Mouse (Mus musculus) gastrocnemius, postnatal 25 days (tissue): ENCODE results near the gene H2-Ob. TPM values are rescaled to one million over a fixed set of nuclear protein-coding genes. Genes with fewer than 3 reads are reported as not detected.
"Not testable (repeated sequence)": the region's sequence is repeated elsewhere in the genome, so short reads cannot be mapped to it uniquely, and the experiment has no call there.

Experiments used
- DNase-seq: peaks from one replicate; pipeline ENCODE4 v3.0.0; 2022
- total RNA-seq, 2 experiments: library from RNA; stranded (reverse); gene quantifications; 1 replicate in 1 of 2; 2 replicates in 1 of 2; pipeline ENCODE4 v1.2.3; 2021

H2-Ob gene
- total RNA-seq, 2 experiments from 2014 or later = 0.13 TPM; not detected in 1

- DNase-seq = no peak
These were observed 31.2 kb upstream of the H2-Ob start for GRCm38 (mm10) chr17:34207456-34207855.

GRCm38 (mm10) chr17:34207866-34208265 lies 30.8 kb upstream of the H2-Ob start:
- DNase-seq = no peak

DNA sequence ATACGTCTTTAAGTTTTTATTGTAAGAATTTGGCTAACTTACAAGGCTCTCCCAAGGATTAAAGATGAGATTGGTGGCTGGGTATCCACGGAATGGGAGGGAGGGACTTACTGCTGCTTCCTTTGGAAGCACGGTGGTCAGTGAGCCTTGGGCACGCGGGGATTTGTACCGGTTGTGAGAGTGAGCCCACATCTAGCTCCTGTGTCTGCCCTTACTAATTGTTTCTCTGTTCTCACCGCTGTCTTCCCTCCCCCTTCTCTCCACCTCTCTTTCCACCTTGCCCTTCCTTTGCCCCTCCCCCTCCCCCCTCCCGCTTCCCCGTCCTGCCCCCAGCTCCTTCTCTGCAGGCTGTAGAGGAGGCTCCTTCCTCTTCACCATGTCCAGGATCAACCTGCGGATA lies 30.3 kb upstream of the H2-Ob start:
- no peak for DNase-seq

DNA sequence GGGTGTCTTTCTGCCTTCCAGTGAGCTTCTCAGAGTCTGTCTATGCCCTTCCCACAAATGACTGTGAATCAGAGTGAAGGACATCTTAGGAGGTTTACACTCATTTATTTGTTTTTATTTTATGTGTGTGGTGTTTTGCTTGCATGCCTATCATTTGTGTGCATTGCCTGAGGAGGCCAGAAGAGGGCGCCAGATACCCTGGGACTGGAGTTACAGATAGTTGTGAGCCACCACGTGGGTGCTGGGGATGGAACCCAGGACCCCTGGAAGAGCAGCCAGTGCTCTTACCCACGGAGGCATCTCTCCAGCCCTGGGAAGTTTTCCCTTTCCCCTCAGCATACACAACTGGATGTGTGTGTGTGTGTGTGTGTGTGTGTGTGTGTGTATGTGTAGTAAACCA lies 29.0 kb upstream of the H2-Ob start:
- no peak for DNase-seq

GRCm38 (mm10) chr17:34210599-34210998 lies 28.1 kb upstream of the H2-Ob start:
- DNase-seq = no peak

GRCm38 (mm10) chr17:34211746-34212365 lies 26.8 kb upstream of the H2-Ob start:
- no peak for DNase-seq

DNA sequence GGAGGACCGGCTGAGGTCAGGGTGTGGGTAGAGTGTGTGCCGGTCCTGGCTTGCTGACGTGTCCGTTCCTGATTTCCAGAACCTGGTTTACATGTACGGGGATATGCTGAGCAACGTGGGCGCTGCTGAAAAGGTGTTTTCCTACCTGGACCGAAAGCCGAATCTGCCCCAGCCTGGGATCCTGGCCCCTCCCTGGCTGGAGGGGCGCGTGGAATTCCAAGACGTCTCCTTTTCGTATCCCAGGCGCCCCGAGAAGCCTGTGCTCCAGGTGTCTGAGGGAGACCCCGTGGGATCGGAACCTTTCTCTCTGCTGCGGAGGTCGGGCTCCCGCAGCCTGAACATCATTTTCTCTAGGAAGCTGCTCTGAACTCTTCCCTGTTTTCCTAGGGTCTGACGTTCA lies 24.8 kb upstream of the H2-Ob start:
- no peak for DNase-seq

DNA sequence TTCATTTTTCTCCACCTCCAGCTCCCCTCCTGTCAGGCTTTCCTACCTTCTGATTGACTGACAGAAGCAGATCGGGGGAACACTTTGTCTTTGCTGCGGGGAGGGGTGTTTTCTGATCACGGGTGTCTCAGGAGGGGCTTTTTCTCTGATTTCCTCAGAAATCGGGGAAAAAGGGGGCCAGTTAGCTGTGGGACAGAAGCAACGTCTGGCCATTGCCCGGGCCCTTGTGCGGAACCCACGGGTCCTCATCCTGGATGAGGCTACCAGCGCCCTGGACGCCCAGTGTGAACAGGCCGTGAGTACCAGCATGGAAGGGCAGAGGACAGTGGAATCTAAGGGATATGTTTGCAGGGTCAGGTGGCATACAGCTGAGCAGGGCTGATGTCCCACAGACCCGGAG lies 23.5 kb upstream of the H2-Ob start:
- DNase-seq = no peak

GRCm38 (mm10) chr17:34217216-34217928 lies 21.3 kb upstream of the H2-Ob start:
- no peak for DNase-seq

GRCm38 (mm10) chr17:34217986-34218385 lies 20.7 kb upstream of the H2-Ob start:
- DNase-seq = no peak

DNA sequence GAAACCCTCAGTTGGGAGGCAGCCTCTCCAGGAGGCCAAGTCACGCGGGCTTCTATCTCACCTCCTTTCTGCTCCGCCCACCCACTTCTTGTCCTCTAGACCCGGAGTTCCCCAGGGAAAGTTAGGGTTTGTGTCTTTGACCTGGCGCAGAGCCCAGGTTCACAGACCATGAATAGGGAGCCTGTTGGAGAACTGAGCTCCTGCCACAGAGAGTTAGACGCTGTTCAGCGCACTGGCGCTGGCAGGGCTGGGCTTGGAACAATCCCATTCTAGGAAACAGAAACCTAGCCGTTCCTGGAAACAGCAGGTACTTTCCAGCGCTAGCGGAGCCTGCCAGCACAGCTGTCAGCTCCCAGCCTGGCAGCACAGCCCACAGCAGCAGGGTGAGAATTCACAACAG lies 20.0 kb upstream of the H2-Ob start:
- peak; percentile 72 for DNase-seq

- DNase-seq = not testable (repeated sequence)
These were observed 19.6 kb upstream of the H2-Ob start for GRCm38 (mm10) chr17:34219096-34219495.

DNA sequence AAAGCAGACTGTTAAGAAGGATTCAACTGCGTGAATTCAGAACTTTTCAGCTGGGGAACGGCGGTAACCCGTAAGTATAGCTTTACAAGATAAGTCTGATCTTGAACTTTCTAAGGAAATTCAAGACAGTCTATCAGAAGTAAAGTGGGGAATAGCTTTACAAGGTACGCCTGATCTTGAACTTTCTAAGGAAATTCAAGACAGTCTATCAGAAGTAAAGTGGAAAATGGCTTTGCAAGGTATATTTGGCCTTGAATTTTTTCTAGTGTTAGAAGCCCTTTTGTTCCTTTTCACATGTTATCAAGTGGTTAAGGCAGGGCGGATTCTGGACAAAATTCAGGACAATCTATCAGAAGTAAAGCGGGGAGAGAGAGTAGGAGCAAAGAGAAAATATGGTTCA lies 18.9 kb upstream of the H2-Ob start:
- DNase-seq = not testable (repeated sequence)

DNA sequence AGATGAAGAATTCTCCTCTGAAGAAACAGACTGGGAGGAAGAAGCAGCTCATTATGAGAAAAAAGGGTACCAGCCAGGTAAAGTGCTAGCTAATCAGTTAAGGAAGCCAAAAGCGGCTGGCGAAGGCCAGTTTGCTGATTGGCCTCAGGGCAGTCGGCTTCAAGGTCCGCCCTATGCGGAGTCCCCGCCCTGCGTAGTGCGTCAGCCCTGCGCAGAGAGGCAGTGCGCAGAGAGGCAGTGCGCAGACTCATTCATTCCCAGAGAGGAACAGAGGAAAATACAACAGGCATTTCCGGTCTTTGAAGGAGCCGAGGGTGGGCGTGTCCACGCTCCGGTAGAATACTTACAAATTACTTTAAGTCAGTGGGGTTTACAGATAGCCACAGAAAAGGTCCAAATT lies 18.3 kb upstream of the H2-Ob start:
- DNase-seq = not testable (repeated sequence)

DNA sequence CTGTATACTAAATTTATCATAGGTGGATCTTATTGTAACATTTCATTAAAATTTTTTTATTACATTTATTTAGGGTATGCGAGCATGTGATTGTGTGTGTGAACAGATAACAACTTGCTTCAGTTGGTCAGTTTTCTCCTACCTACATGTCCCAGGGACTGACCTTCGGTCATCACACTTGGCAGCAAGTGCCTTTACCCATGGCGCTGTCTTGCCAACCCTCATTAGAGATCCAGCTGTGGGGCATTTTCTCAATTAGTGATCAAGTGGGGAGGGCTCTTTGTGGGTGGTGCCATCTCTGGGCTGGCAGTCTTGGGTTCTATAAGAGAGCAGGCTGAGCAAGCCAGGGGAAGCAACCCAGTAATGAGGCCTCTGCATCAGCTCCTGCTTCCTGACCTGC lies 13.9 kb upstream of the H2-Ob start:
- DNase-seq = no peak

- no peak for DNase-seq
These were observed 13.3 kb upstream of the H2-Ob start for GRCm38 (mm10) chr17:34225426-34225825.

- DNase-seq = not testable (repeated sequence)
These were observed 12.8 kb upstream of the H2-Ob start for GRCm38 (mm10) chr17:34225911-34226310.

GRCm38 (mm10) chr17:34230971-34231370 lies 7.7 kb upstream of the H2-Ob start:
- not testable (repeated sequence) for DNase-seq

GRCm38 (mm10) chr17:34232021-34232420 lies 6.7 kb upstream of the H2-Ob start:
- DNase-seq = not testable (repeated sequence)

- DNase-seq = peak; percentile 66
These were observed 3.8 kb upstream of the H2-Ob start for GRCm38 (mm10) chr17:34234926-34235325.

- no peak for DNase-seq
These were observed 2.0 kb upstream of the H2-Ob start for GRCm38 (mm10) chr17:34236691-34237090.

- DNase-seq = no peak
These were observed 962 bp upstream of the H2-Ob start for GRCm38 (mm10) chr17:34237741-34238140.

DNA sequence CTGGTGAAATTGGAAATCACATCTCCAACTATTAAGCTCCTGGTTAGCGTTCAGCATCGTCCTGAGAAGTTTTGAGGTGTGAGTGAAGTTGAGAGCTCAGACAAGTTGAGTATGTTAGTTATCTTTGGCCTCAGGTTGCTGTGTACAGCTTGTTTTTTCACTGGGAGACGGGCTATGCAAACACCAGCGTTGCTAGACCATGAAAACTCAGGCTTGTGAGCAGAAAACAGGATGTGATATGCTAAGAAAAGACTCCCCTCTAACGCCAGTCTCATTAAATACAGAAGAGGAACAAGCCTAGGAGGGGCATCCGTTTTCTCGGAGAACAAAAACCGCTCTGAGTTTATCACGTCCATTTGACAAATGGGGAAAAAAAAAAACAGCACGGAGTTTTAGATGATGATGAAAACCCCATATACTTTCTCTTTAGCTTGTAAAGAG lies 918 bp downstream of the H2-Ob start:
- DNase-seq = no peak

- no peak for DNase-seq
These were observed 1.7 kb downstream of the H2-Ob start for GRCm38 (mm10) chr17:34240366-34240765.
